Mouse (Mus musculus): ENCODE measurements around the gene AU021092. TPM values are rescaled to one million over a fixed set of nuclear protein-coding genes. Genes with fewer than 3 reads are reported as not detected.

The AU021092 gene
- 6.8 TPM for polyA plus RNA-seq (2015; fragmentation: Illumina TruSeq; extraction: RNeasy Lipid Tissue Mini Kit (QIAGEN cat#74804); ENCODE audit: insufficient read depth, low read depth, low replicate concordance)

GRCm38 (mm10) chr16:5222140-5222539 is at the start of gene AU021092:
TSS of gene AU021092 (minus strand) at chr16:5222299.

DNA sequence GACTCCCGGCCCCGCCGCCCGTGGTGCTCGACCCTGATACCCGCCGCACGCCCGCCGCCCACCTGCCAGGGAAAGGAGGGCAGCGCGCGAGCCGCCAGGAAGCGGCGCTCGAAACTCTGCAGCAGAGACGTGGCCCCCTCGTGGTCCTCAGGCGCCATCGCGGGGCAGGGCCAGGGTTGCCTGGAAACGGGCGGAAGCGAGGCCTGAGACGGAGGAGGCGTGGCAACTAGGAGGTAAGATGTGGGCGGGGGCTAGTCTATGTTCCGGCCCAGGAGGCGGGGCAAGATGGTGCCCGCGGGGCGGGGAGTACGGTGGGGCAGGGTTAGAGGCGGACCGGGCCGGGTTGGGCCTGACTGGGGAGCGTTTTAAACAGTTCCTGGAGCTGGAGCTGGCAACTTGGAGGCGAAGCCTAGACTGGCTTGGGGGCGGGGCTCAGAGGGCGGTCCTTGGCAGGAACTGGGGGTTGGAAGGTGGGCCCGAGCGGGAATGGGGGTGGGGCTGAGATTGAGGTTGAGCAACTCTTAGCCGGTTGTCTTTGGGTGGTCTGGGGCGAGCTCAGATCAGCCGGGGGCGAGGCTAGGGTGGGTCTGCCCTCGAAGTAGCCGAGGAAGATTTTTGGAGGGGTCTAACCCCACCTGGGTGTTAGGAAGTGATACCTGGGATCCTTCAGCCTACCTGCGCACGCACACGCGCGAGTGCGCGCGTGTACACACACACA is 33.8 kb upstream of the AU021092 start, which contains the start of gene Eef2kmt:
TSS of gene Eef2kmt (minus strand) at position 205 of the 718 bp plus-strand sequence.

GRCm38 (mm10) chr16:5233418-5234313 is 11.6 kb upstream of the AU021092 start, which contains the start of gene Alg1:
TSS of gene Alg1 (plus strand) at chr16:5233621.

DNA sequence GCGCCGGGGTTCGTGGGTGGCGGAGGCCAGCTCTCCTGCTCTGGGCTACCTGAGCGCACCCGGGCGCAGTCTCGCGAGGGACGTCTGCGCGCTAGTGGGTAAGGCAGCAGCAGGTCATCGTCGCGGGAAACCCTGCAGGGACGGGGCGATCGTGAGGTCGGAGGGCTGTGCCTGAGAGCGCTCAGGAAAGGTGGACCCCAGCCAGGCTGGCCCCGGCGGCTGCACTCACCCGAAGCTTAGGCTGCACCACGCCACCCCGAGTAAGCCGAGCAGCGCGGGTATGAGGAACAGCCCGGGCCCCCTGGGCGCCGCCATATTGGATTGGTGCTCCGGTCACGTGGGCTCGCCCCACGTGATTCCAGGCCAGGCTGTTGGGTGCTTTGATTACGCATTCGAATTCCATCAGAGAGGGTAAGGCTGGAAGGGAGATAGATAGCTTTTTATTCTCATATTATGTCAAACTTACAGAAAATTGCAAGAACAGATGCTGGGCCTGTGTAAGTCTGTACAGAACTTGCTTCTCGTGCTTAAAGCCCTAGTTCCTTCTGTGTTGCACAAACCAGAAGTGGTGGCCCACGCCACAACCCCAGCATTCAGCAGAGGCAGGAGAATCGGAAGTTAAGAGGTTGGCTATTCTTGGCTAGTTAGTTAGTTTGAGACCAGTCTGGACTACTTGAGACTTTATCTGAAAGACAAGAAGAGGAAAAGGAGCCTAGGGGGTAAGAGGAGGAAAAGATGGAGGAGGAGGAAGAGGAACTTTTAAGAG is 18.2 kb downstream of the AU021092 start, which contains the start of gene Nagpa:
TSS of gene Nagpa (minus strand) at position 345 of the 766 bp plus-strand sequence.

Other genes starting within 250 kb of the AU021092 start
- not detected for gene Sept12, start 224.4 kb downstream of the AU021092 start, polyA plus RNA-seq (2015; fragmentation: Illumina TruSeq; extraction: RNeasy Lipid Tissue Mini Kit (QIAGEN cat#74804); ENCODE audit: insufficient read depth, low read depth, low replicate concordance)
- gene Smim22, start 215.0 kb downstream of the AU021092 start, polyA plus RNA-seq (2015; fragmentation: Illumina TruSeq; extraction: RNeasy Lipid Tissue Mini Kit (QIAGEN cat#74804); ENCODE audit: insufficient read depth, low read depth, low replicate concordance) = 14.3 TPM
- 16.7 TPM for gene Rogdi, start 208.7 kb downstream of the AU021092 start, polyA plus RNA-seq (2015; fragmentation: Illumina TruSeq; extraction: RNeasy Lipid Tissue Mini Kit (QIAGEN cat#74804); ENCODE audit: insufficient read depth, low read depth, low replicate concordance)
- gene Glyr1, start 172.4 kb downstream of the AU021092 start, polyA plus RNA-seq (2015; fragmentation: Illumina TruSeq; extraction: RNeasy Lipid Tissue Mini Kit (QIAGEN cat#74804); ENCODE audit: insufficient read depth, low read depth, low replicate concordance) = 27.2 TPM
- 13.5 TPM for gene Ubn1, start 172.2 kb downstream of the AU021092 start, polyA plus RNA-seq (2015; fragmentation: Illumina TruSeq; extraction: RNeasy Lipid Tissue Mini Kit (QIAGEN cat#74804); ENCODE audit: insufficient read depth, low read depth, low replicate concordance)
- gene Ppl, start 89.9 kb downstream of the AU021092 start, polyA plus RNA-seq (2015; fragmentation: Illumina TruSeq; extraction: RNeasy Lipid Tissue Mini Kit (QIAGEN cat#74804); ENCODE audit: insufficient read depth, low read depth, low replicate concordance) = 4.2 TPM
- gene Sec14l5, start 75.2 kb downstream of the AU021092 start, polyA plus RNA-seq (2015; fragmentation: Illumina TruSeq; extraction: RNeasy Lipid Tissue Mini Kit (QIAGEN cat#74804); ENCODE audit: insufficient read depth, low read depth, low replicate concordance) = not detected
- 6.4 TPM for gene Nagpa, start 18.3 kb downstream of the AU021092 start, polyA plus RNA-seq (2015; fragmentation: Illumina TruSeq; extraction: RNeasy Lipid Tissue Mini Kit (QIAGEN cat#74804); ENCODE audit: insufficient read depth, low read depth, low replicate concordance)
- 17.2 TPM for gene Alg1, start 11.3 kb upstream of the AU021092 start, polyA plus RNA-seq (2015; fragmentation: Illumina TruSeq; extraction: RNeasy Lipid Tissue Mini Kit (QIAGEN cat#74804); ENCODE audit: insufficient read depth, low read depth, low replicate concordance)
- 6.6 TPM for gene Eef2kmt, start 33.7 kb upstream of the AU021092 start, polyA plus RNA-seq (2015; fragmentation: Illumina TruSeq; extraction: RNeasy Lipid Tissue Mini Kit (QIAGEN cat#74804); ENCODE audit: insufficient read depth, low read depth, low replicate concordance)

All from pancreas, adult 10 weeks (tissue).